Mouse (Mus musculus): Measurements from ENCODE around the gene Csf3r. TPM values are rescaled to one million over a fixed set of nuclear protein-coding genes. Genes with fewer than 3 reads are reported as not detected.

Gene Csf3r
- total RNA-seq, 2 experiments from 2014 or later, result 3.3 to 4.2 TPM

Other genes with a start within 250 kb of the Csf3r start
- gene Mrps15, start 22.4 kb downstream of the Csf3r start, total RNA-seq (2021), result 10 to 100 TPM; 46.6 to 47.9 TPM
- 10 to 100 TPM; 45.5 to 49.0 TPM for gene Oscp1, start 34.0 kb downstream of the Csf3r start, total RNA-seq (2021)
- 10 to 100 TPM; 12.9 to 13.1 TPM for gene Lsm10, start 72.1 kb downstream of the Csf3r start, total RNA-seq (2021)
- gene Stk40, start 79.4 kb downstream of the Csf3r start, total RNA-seq (2021), result 10 to 100 TPM; 20.8 to 21.3 TPM
- gene Eva1b, start 123.2 kb downstream of the Csf3r start, total RNA-seq (2021), result 1 to 10 TPM; 6.5 to 6.7 TPM
- 1 to 10 TPM; 1.2 to 1.8 TPM for gene Sh3d21, start 138.9 kb downstream of the Csf3r start, total RNA-seq (2021)
- gene Thrap3, start 178.2 kb downstream of the Csf3r start, total RNA-seq (2021), result 100 to 1,000 TPM; 142 to 149 TPM
- gene Map7d1, start 231.8 kb downstream of the Csf3r start, total RNA-seq (2021), result 100 to 1,000 TPM; 222 to 233 TPM
- gene Trappc3, start 237.8 kb downstream of the Csf3r start, total RNA-seq (2021), result 10 to 100 TPM; 83.9 to 88.2 TPM